Mouse (Mus musculus): ENCODE data around the gene Nr2c1. TPM values are rescaled to one million over a fixed set of nuclear protein-coding genes. Genes with fewer than 3 reads are reported as not detected.

The Nr2c1 gene
- total RNA-seq, 2 experiments from 2014 or later = 5.4 to 6.1 TPM

- DNase-seq = no peak
These were observed 63.1 kb downstream of the Nr2c1 start for GRCm38 (mm10) chr10:94210718-94211618.

- no peak for DNase-seq
These were observed 63.9 kb downstream of the Nr2c1 start for GRCm38 (mm10) chr10:94211725-94212124.

- DNase-seq = no peak
These were observed 77.4 kb downstream of the Nr2c1 start for GRCm38 (mm10) chr10:94225026-94225750.

- DNase-seq = no peak
These were observed 82.6 kb downstream of the Nr2c1 start for GRCm38 (mm10) chr10:94230172-94230981.

- no peak for DNase-seq
These were observed 83.2 kb downstream of the Nr2c1 start for GRCm38 (mm10) chr10:94231025-94231424.

GRCm38 (mm10) chr10:94235200-94235599, 87.4 kb downstream of the Nr2c1 start:
- no peak for DNase-seq

GRCm38 (mm10) chr10:94241346-94241745, 93.5 kb downstream of the Nr2c1 start:
- DNase-seq = no peak

Other genes starting within 250 kb of the Nr2c1 start
- gene Vezt, start 112.2 kb upstream of the Nr2c1 start, total RNA-seq (2021) = 10 to 100 TPM; 27.6 to 28.8 TPM
- 1 to 10 TPM; 2.0 to 2.7 TPM for gene Fgd6, start 112.0 kb upstream of the Nr2c1 start, total RNA-seq (2021)
- 100 to 1,000 TPM; 580 to 612 TPM for gene Ndufa12, start 50.7 kb downstream of the Nr2c1 start, total RNA-seq (2021)
- gene Gm4792, start 150.7 kb downstream of the Nr2c1 start, total RNA-seq (2021) = not detected
- gene Tmcc3, start 163.9 kb downstream of the Nr2c1 start, total RNA-seq (2021) = 10 to 100 TPM; 18.3 to 18.8 TPM